Mouse (Mus musculus) mesoderm, embryonic 11.5 days (tissue): ENCODE data around the gene Cd2.

Experiments used
- DNase-seq: peaks from one replicate; pipeline ENCODE4 v3.0.0-alpha.2; 2012; ENCODE audit warnings: low read depth, low spot score

Gene Cd2

DNA sequence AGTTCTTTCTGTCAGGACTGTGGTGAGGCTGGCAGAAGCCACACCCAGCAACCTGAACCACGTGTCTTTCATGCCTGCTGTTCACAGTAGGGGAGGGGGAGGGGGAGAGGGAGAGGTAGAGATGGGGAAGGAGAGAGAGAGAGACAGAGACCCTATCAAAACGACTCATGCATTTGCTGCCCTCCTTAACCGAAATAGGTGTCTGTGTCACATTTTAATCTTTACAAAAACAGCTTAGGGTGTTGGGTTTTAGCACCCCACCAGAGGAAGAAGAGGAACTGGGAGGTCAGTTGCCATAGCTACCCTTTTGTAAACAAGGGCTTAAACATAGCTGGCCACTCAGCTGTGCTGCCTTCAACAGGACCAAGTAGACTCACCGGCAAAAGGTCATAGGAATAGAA is at the start of gene Cd2:
TSS of gene Cd2 (minus strand) at position 29 of the 401 bp plus-strand sequence.
- DNase-seq, result no peak

DNA sequence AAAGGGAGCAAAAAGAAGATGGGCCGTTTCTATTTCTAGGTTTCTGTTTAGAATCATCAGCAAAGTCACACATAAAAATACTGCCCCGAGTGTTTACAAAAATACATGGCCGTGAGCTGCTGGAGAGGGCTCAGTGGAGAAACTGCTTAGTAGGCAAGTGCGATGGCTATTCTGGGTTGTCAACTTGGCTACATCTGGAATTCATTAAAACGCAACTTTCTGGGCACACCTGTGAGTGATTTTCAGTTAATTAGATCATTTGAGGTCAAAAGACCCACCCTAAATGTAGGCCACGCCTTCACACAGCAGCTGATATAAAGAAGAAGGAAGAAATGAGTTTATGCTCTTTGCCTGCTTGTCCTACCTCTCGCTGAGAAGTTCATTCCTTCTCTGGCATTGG is 40.9 kb upstream of the Cd2 start:
- DNase-seq, result no peak

DNA sequence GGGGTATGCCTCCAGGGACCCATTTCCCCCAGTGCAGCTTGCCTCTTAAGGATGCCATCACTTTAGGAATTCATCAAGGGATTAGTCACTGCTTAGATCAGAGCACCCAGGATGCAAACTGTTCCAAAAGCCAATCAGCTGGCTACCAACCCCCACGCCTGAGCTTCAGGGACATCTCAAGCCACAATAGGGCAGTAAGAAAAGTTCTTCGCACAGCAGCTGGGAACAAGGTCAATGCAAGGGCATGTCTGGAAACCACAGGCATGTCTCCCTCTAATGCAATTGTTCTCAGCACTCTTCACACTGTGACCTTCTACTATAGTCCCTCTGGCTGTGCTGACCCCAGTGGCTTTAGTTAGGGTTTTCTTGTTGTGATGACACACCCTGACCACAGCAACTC is 39.5 kb upstream of the Cd2 start:
- no peak for DNase-seq

DNA sequence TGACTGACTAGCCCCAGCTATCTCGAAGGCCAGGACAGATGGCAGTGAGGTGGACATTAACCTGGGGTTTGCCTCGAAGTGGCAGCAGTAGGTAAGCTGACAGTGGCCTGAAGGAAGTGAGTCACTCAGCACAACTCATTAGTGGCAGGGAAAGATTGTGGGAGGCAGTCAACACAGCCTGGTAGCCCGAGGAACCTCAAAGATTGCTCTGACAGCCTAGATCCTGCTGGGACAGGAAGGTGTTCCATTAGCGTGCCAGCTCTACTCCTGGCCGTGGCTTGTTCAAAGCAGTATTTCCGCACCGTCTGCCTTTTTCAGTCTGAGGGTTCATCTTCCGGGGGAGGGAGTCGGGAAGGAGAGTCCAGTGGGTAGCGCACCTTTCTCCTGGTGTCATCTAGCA is 34.7 kb upstream of the Cd2 start:
- no peak for DNase-seq

DNA sequence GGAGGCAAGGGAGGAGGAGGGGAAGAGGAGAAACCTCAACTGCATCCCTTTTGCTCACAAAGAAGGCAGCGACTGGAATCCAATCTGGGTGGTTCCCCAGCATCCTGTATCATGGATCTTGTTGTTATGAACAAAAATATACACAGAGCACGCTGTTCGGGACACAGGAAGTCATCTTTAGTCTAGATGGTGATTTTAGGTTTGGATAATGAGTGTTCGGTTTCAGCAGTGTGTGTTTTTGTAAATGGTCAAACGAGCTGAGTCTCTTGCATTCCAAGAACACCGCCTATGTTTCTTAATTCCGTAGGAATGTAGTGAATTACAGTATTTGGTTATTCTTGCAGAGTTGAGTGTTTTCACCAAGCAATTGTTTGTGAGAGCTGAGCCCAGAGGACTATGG is 33.1 kb upstream of the Cd2 start:
- DNase-seq, result no peak

DNA sequence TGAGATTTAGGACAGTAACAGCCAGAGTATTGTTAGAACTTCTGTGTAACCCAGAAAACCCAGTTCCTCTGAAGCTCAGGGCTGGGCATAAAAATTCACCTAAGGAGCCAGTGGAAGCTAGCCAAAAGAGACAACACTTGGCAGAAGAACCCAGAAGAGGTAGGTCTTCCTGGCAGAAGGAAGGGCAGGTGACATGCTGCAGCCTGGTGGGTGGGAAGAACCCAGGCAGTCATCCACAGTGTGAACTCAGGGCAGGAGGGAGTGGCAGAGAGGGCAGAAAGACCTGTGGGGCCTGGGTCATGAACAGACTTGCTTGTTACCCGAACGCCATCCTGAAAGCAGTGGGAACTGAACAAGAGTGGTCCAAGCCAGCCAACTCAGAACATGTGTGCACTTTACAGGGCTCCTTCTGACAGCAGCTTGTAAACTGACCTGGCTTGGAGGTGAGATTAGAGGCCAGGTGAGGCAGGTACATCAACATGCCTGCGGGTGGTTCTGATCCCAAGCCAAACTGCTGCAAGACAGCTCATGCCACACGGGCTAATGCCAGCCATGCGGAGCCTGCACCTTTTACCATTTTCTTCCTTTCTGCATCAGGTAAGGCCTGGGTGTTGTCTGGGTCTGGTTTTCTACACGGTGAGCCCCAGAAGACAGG is 30.9 kb upstream of the Cd2 start:
- no peak for DNase-seq

DNA sequence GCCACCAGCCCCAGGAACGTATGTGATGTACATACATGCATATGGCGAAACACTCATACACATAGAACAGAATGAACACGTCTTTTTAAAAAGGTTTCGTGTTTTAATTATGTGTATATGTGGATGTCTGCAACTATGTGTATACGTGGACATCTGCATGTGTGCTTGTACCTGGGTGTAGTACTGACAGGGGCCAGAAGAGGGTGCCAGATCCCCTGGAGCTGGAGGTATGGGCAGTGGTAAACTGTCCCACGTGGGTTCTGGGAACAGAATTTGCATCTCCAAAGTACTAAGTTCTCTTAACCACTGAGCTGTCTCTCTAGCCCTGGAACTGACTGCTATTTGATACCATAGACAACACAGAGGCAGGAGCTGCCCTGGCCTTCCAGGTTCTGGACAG is 30.4 kb upstream of the Cd2 start:
- peak; percentile 56 for DNase-seq

DNA sequence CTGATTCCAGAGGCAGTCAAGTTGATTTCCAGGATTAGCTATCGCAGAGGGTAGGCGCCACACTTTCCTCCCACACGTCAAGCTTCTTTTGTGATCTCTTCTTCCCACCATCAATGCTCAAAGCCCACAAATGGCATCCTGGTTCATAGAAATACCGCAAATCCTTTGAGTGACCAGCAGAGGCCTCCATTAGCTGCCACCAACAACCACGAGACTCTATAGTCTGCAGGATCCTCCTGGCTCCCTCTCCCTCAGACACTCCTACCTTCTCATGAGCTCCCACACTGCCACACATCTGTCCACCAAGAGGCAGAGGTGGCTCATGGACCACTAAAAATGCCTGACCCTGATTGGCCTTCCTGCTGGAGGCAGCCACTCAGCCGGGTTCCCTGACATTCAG is 27.2 kb upstream of the Cd2 start:
- DNase-seq, result no peak

DNA sequence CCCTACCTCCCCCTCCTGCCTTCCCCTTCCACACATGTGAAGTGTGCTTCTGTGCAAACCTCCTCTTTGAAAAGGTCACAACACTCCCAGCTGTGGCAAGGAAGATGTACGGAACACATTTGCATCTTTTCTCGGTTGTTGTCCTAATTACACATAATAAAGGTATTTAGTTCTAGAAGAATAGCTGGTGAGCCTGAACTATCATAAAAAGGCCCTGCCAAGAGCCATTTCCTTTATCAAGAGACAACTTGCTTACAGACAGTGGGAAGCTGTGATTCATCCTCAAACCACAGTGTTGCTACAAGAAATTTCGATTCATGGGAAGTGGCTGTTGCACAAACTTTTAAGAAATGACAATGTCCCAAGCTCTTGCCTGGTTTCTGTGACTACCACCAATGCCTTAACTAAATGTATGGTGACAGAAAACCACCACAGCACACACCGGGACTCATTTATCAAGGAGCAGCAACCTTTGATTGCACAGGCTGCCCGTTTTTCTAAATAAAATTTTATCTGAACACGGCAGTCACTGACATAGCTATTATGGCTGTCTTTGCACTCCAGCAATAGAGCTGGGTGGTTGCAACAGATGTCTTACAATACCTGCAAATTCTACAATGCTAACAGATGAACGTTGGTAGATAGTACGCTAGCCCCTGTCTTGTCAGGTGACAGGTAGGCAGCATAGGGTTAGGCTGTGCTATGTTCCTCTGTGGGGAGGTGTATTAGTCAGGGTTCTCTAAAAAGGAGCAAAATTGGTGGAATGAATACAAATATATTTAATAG is 25.7 kb upstream of the Cd2 start:
- no peak for DNase-seq

DNA sequence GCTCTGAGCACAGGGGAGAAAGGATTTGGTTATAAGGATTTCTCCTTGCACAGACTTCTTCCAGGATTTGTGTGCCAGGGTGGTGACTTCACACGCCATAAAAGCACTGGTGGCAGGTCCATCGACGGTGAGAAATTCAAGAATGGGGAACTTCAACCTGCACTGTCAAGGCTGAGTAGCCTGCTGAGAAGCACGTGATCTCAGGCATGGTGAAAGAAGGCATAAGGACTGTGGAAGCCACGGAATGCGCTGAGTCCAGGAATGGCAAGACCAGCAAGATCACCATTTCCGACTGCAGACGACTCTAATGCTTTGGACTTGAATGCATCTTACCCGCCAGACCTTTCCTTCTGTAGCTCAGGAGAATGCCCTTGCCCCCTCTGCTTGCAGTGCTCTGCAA is 23.2 kb upstream of the Cd2 start:
- DNase-seq, result no peak

DNA sequence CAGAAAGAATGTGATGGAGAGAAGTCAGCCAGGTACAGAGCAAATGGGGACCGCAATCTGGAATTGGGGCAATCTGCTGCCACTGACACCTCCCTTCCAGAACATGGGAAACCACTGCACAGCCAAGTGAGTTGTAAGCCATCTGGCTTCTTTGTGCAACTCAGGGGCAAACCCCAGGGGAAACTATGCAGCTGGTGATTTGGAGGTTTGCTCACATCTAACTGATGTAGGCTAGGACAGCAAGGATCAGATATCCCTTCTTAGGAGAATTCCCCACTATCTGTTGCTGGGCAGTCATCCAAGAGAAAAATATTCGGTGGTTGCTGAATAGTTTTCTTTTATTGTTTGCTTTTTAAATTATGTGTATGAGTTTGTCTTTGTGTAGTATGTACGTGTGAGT is 21.9 kb upstream of the Cd2 start:
- DNase-seq, result no peak

DNA sequence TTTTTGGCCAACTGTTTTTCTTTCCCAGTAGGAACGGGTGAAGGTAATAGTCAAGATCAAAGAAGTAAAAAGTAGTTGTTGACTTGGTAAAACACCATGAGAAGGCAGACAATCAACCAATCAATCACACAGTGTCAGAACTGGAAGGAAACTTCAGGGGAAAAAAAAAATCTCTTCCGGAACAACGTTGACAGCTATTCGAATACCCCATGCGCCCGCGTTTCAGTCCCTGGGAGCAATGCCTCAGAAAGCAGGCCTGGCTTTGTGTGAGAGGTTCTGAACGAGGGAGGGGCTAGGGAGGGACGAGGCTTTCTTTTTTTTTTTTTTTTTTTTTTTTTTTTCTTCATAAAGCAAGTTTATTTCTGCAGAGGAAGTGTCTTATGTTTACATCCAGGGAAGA is 18.4 kb upstream of the Cd2 start:
- no peak for DNase-seq

DNA sequence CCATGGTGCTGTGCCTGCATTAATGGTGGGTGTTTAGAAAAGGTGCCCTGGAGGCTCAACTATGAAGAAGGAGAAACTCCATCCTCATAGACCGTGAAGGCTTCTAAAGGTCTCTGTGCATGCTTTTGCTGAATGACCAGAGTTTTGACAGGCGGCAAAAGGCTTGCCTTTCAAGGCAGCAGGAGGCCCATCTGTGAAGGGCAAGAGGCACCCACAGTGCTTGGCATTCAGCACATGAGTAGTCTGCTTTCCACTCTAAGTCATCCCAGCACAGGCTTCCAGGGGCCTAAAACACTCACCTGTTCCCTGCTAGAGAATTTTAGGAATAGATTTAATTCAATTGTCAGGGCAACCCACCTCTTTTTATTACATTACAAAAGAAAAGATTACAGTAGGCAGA is 17.3 kb upstream of the Cd2 start:
- DNase-seq, result no peak

DNA sequence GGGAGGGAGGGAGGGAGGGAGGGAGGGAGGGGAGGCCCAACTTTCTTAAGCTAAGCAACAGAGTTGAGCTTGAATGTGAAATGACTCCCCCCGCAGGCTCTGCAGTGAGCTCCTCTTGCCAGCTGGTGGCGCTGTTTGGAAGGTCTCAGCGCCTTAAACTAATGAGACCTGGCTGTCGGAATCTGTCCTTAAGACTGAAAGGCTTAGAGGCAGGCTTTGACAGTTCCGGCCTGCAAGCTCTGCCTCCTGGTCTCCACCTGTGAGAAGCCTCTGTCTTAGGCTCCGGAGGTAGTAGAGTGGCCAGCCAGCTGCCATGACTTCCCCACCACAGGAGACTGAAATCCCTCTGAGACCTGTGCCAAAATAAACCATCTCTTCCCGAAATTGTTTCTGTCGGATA is 16.4 kb upstream of the Cd2 start:
- DNase-seq, result peak; percentile 85

DNA sequence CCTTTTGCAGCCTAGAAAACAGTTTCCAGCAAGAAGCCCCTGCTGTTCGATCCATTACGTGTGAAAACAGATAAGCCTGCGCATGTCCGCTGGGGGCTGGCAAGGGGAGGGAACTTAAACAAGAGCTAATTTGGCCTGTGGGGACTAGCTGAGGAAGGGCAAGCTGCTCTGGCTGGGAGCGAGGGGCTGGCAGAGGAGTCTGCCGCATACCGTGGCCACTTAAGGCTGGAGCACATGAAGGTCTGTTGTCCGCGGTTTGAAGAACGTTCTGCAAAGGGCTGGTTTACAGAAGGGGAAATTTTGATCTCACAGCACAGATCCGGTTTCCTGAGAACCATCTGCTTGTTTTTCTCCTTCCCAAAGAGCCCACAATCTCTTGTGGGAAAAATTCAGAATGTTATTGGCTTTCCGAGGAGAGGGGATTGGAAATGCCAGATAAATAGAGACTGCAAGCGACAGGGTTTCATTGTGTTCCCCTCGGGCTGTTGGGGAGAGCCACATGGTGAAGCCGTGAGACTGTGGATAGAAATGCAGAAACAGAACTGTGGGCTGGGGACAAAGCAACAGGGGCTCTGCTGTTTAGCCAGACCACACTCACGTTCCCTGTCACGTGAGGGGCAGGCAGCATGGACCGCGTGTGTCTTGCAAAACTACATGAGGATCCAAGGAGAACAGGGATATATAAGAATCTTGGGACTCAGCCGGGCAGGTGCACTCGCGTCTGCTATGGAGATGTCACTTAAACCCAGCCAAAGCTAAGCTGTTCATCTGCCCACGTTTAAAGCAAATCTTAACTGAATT is 12.7 kb upstream of the Cd2 start:
- peak; percentile 48 for DNase-seq

DNA sequence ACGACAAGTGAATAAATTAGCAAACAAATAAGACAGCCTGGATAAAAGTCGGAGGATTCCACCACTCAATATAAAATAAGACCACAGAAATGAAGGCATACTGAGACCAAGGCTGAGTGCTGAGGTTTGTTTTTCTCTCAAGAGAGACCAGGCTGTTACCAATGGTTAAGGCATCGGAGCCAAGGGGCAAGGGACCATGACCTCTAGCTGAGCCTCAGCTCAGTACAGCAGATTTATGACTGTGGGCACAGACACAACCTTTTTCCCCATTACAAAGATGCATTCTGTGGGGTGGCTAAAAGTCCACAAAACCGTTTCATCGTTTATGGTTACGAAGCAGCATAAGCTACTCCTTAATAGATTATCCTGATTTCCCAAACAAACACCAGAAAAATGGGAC is 11.9 kb upstream of the Cd2 start:
- no peak for DNase-seq

DNA sequence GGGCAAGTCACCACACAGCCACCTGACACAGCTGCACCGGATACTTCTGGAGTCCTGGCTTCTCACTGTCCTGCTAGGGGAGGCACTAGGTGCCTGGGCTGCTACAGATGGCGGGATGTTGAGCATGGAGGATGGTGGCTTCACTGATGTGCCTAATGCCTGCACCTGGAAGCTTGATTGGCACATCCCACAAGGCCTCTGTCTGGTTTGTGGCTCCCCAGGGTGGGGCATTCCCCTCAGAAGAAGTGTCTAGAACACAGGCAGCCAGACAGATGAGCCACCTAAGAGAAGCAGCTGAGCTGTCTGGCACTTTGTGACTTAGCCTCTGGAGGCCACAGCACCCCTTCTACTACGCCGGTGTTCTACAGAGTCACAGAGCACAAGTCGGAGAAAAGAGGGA is 9.5 kb upstream of the Cd2 start:
- DNase-seq, result no peak

DNA sequence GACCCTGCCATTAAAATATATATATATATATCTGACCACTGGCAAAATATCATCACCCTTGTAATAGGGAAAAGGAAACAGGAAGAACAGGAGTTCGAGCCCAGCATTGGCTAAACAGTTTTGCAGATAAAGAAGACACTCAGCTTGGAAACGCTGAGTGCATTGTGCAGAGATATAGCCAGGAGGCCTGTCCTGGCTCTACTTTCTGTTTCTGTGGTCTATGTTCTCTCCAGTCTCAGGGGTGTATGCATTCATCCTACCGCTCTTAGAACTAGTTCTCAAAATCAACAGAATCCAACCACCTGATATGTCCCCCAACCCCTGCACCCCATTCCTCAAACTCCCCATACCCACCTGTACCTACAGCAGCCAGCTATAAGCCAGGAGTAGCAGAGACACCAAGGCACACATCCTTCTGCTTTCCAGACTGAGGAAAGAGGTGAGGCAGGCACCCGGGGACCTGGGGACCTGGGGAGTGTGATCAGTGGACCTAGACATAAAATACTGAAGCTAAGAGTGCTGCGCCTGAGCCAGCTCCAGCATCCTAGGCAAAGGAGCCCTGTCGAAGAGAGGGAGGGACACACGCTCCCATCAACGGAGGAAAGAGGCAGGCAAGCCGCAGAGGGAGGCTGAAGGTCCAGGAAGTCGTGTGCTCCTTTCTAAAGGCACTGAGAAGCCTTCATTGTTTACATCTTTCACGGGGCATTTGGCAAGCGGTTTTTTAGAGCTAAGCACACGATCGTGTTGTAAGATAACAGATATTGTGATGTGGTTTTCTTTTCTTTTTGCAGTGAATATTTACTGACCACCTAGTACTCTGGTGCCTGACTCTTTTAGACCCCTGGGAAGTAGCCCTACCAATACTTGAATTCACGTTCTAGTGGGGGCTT is 8.4 kb upstream of the Cd2 start:
- no peak for DNase-seq

DNA sequence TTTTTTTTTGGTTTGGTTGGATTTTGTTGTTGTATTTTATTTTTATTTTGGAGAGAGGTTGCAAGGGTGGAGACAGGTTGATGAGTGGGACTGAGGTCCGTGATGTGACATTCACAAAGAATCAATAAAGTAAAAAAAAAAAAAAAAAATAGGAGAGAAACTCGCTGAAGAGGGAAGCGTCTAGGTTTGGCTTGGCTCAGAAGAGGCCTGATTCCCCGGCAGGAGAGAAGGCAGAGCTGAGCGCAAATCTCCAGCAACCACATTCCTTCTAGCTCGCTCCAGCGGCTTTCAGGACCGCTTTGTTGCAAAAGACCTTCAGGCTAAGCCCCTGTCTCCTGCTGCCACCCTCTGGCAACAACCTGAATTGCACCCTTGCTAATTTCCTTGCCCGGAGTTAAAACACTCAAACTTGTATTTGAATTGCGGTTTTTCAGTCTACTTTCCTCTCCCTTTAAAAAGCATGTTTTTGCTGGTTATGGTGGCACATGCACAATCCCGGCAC is 7.7 kb upstream of the Cd2 start:
- peak; percentile 91 for DNase-seq

DNA sequence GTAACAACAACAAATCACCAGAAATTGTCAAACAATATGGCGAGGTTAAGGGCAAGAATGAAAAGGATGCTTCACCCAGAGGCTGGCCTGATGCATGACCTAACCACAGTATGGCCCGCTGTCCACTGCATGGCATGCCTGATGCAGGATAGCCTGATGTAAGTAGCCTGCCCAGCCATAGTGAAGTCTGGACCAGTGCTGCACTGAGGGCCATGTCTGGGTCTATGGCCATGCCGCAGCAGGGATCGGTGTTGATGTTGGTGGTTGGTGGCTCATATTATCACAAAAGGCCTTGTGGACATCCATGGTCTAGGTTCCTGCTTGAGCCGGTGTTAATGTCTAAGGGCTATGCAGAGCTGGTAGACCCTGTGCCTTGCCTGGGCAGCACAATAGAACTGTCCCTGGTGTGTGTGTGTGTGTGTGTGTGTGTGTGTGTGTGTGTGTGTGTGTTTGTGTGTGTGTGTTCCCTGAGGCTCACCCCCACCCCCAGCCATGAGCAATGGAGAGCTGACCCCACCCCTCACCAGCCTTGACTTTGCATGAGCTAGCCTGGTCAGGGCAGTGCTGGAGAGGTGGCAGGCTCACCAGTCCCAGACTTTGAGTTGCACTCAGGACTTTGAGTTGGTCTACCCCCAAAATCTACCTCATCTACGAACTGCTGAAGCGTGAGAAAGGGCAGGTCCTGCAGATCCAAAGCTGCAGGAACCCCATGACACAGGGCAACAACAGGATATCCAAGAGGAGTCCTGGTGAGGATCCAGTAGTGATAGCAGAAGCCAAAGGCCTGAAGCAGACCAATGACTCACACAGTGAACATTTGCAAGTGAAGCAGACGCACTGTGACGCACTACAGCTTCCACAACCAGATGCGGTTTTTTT is 7.0 kb upstream of the Cd2 start:
- no peak for DNase-seq
